Mouse (Mus musculus) embryonic facial prominence, embryonic 12.5 days (tissue): Measurements from ENCODE around the gene Dnaaf1. TPM values are rescaled to one million over a fixed set of nuclear protein-coding genes. Genes with fewer than 3 reads are reported as not detected.

Source experiments
- ATAC-seq: fragments of 200-750 bp; cut with Nextera tagmentation; 2 replicates; pipeline ENCODE4 v1.8.0; 2017; ENCODE audit not compliant: insufficient number of reproducible peaks, insufficient read depth, low FRiP score, low TSS enrichment
- H3K27ac ChIP-seq: fragments of 300-500 bp; sonication (generic); 2 replicates; pipeline ENCODE4 v1.5.1; 2016; ENCODE audit warnings: mild to moderate bottlenecking
- H3K27me3 ChIP-seq: fragments of 300-500 bp; sonication (generic); 2 replicates; pipeline ENCODE4 v1.6.1; 2016; ENCODE audit warnings: mild to moderate bottlenecking, moderate library complexity
- H3K36me3 ChIP-seq: fragments of 300-500 bp; sonication (generic); 2 replicates; pipeline ENCODE4 v1.6.1; 2016; ENCODE audit warnings: mild to moderate bottlenecking
- H3K4me1 ChIP-seq: fragments of 300-500 bp; sonication (generic); 2 replicates; pipeline ENCODE4 v1.6.1; 2016
- H3K4me2 ChIP-seq: fragments of 300-500 bp; sonication (generic); replicated peaks from 2 replicates; pipeline ENCODE4 v1.6.1; 2016; ENCODE audit warnings: mild to moderate bottlenecking, moderate library complexity
- H3K4me3 ChIP-seq: fragments of 300-500 bp; sonication (generic); 2 replicates; pipeline ENCODE4 v1.5.1; 2016; ENCODE audit warnings: mild to moderate bottlenecking
- H3K9ac ChIP-seq: fragments of 300-500 bp; sonication (generic); 2 replicates; pipeline ENCODE4 v1.6.1; 2016; ENCODE audit warnings: mild to moderate bottlenecking, moderate library complexity
- H3K9me3 ChIP-seq: fragments of 300-500 bp; sonication (generic); 2 replicates; pipeline ENCODE4 v1.6.1; 2016; ENCODE audit warnings: mild to moderate bottlenecking, moderate library complexity
- WGBS: fragments of 180-500 bp; shearing (Covaris S2); methylation state at CpG from one replicate; pipeline ENCODE4 v1.1.7; 2016; 5-methylcytosine and 5-hydroxymethylcytosine counted together
- polyA plus RNA-seq: library from polyadenylated mRNA; unstranded; fragments of >200 nt; fragmentation: Nextera tagmentation; extraction: Ambion mirVana; gene quantifications from 2 replicates; pipeline ENCODE4 v1.2.1, GENCODE M21; 2016

Gene Dnaaf1
- polyA plus RNA-seq, 1 experiment from 2014 or later, result 0.09 TPM

- 85% methylated on average over 2 of the region's 2 CpGs for WGBS
- no peak overlapping the region for H3K9ac ChIP-seq
- peaks cover 10% of the 10 kb centered on the region for H3K4me1 ChIP-seq
- H3K36me3 ChIP-seq, result peaks cover 14% of the 10 kb centered on the region
- H3K4me2 ChIP-seq, result no peak overlapping the region
- H3K27me3 ChIP-seq, result no peaks in the 10 kb centered on the region
- H3K27ac ChIP-seq, result no peak overlapping the region
- ATAC-seq, result no peak
- no peak overlapping the region for H3K4me3 ChIP-seq
- H3K9me3 ChIP-seq, result 0 out of 2 replicates have a peak, but pooled peaks cover 3% of the 10 kb centered on the region
Measured at GRCm38 (mm10) chr8:119606224-119606623, 31.2 kb downstream of the Dnaaf1 start.

- Histone ChIP-seq H3K9ac (no peak within 1 kb of the TSS), H3K36me3 (no peaks in the 10 kb centered on the region), H3K27me3 (0 out of 2 replicates have a peak, but pooled peaks cover 19% of the 10 kb centered on the region), H3K4me2 (no peak within 1 kb of the TSS), H3K4me3 (no peak within 1 kb of the TSS), H3K4me1 (no peaks in the 10 kb centered on the region), H3K27ac (no peak within 1 kb of the TSS), H3K9me3 (0 out of 2 replicates have a peak, but pooled peaks cover 3% of the 10 kb centered on the region)
- whole genome bisulfite sequencing, result 83% methylated on average over 26 of the region's 26 CpGs
- no peak for ATAC-seq
Measured at GRCm38 (mm10) chr8:119612471-119612870, 37.4 kb downstream of the Dnaaf1 start, which contains the start of gene Adad2. Gene Adad2 (plus strand): TSS chr8:119612747.

- H3K27ac ChIP-seq, result no peak overlapping the region
- 61% methylated on average over 14 of the region's 14 CpGs for WGBS
- no peaks in the 10 kb centered on the region for H3K36me3 ChIP-seq
- 0 out of 2 replicates have a peak, but pooled peaks have one; percentile 35 for ATAC-seq
- H3K27me3 ChIP-seq, result 0 out of 2 replicates have a peak, but pooled peaks cover 19% of the 10 kb centered on the region
- H3K4me3 ChIP-seq, result no peak overlapping the region
- H3K4me1 ChIP-seq, result no peaks in the 10 kb centered on the region
- H3K4me2 ChIP-seq, result no peak overlapping the region
- no peaks in the 10 kb centered on the region for H3K9me3 ChIP-seq
- H3K9ac ChIP-seq, result no peak overlapping the region
Measured at GRCm38 (mm10) chr8:119615096-119615495, 40.1 kb downstream of the Dnaaf1 start.

GRCm38 (mm10) chr8:119616358-119616757, 41.3 kb downstream of the Dnaaf1 start:
- WGBS, result 75% methylated on average over 7 of the region's 7 CpGs
- Histone ChIP-seq H3K4me1 (no peaks in the 10 kb centered on the region), H3K27ac (no peak overlapping the region), H3K4me2 (no peak overlapping the region), H3K9ac (no peak overlapping the region), H3K4me3 (no peak overlapping the region), H3K27me3 (0 out of 2 replicates have a peak, but pooled peaks cover 19% of the 10 kb centered on the region), H3K9me3 (no peaks in the 10 kb centered on the region), H3K36me3 (no peaks in the 10 kb centered on the region)
- ATAC-seq, result no peak

GRCm38 (mm10) chr8:119616811-119617210, 41.8 kb downstream of the Dnaaf1 start:
- WGBS, result 90% methylated on average over 4 of the region's 4 CpGs
- no peaks in the 10 kb centered on the region for H3K9me3 ChIP-seq
- ATAC-seq, result no peak

GRCm38 (mm10) chr8:119617586-119617985, 42.6 kb downstream of the Dnaaf1 start:
- whole genome bisulfite sequencing, result 94% methylated on average over 5 of the region's 5 CpGs
- ATAC-seq, result no peak
- H3K36me3 ChIP-seq, result no peaks in the 10 kb centered on the region

More at GRCm38 (mm10) chr8:119616811-119617210, 41.8 kb downstream of the Dnaaf1 start:
- no peak overlapping the region for H3K9ac ChIP-seq
- H3K4me3 ChIP-seq, result no peak overlapping the region
- H3K27ac ChIP-seq, result no peak overlapping the region
- no peaks in the 10 kb centered on the region for H3K4me1 ChIP-seq
- 0 out of 2 replicates have a peak, but pooled peaks cover 19% of the 10 kb centered on the region for H3K27me3 ChIP-seq
- H3K4me2 ChIP-seq, result no peak overlapping the region
- no peaks in the 10 kb centered on the region for H3K36me3 ChIP-seq

GRCm38 (mm10) chr8:119618887-119619286, 43.9 kb downstream of the Dnaaf1 start:
- Histone ChIP-seq H3K9me3 (no peaks in the 10 kb centered on the region), H3K4me3 (no peak overlapping the region), H3K9ac (no peak overlapping the region), H3K27me3 (0 out of 2 replicates have a peak, but pooled peaks cover 17% of the 10 kb centered on the region), H3K27ac (no peak overlapping the region), H3K4me2 (no peak overlapping the region), H3K36me3 (no peaks in the 10 kb centered on the region), H3K4me1 (no peaks in the 10 kb centered on the region)
- WGBS, result 67% methylated on average over 5 of the region's 5 CpGs
- no peak for ATAC-seq

More at GRCm38 (mm10) chr8:119617586-119617985, 42.6 kb downstream of the Dnaaf1 start:
- no peaks in the 10 kb centered on the region for H3K4me1 ChIP-seq
- H3K4me3 ChIP-seq, result no peak overlapping the region
- H3K9me3 ChIP-seq, result no peaks in the 10 kb centered on the region
- no peak overlapping the region for H3K27ac ChIP-seq
- no peak overlapping the region for H3K4me2 ChIP-seq
- no peak overlapping the region for H3K9ac ChIP-seq
- H3K27me3 ChIP-seq, result 0 out of 2 replicates have a peak, but pooled peaks cover 19% of the 10 kb centered on the region

GRCm38 (mm10) chr8:119620116-119620840, 45.2 kb downstream of the Dnaaf1 start:
- WGBS, result 63% methylated on average over 6 of the region's 6 CpGs
- Histone ChIP-seq H3K4me1 (no peaks in the 10 kb centered on the region), H3K9me3 (no peaks in the 10 kb centered on the region), H3K4me2 (no peak overlapping the region), H3K36me3 (no peaks in the 10 kb centered on the region), H3K27ac (no peak overlapping the region), H3K4me3 (no peak overlapping the region), H3K27me3 (0 out of 2 replicates have a peak, but pooled peaks cover 6% of the 10 kb centered on the region), H3K9ac (no peak overlapping the region)
- no peak for ATAC-seq

GRCm38 (mm10) chr8:119620848-119621465, 45.9 kb downstream of the Dnaaf1 start:
- Histone ChIP-seq H3K9ac (no peak overlapping the region), H3K9me3 (no peaks in the 10 kb centered on the region), H3K36me3 (no peaks in the 10 kb centered on the region), H3K4me2 (no peak overlapping the region), H3K27ac (no peak overlapping the region), H3K4me1 (no peaks in the 10 kb centered on the region), H3K4me3 (no peak overlapping the region), H3K27me3 (0 out of 2 replicates have a peak, but pooled peaks cover under 1% of the 10 kb centered on the region)
- ATAC-seq, result no peak
- WGBS, result 84% methylated on average over 14 of the region's 14 CpGs

GRCm38 (mm10) chr8:119622555-119622954, 47.5 kb downstream of the Dnaaf1 start:
- 42% methylated on average over 4 of the region's 4 CpGs for WGBS
- Histone ChIP-seq H3K27ac (no peak overlapping the region), H3K4me1 (peaks cover 1% of the 10 kb centered on the region; the same call in 1 of the 2 replicates), H3K9ac (no peak overlapping the region), H3K27me3 (no peaks in the 10 kb centered on the region), H3K4me2 (no peak overlapping the region), H3K9me3 (no peaks in the 10 kb centered on the region), H3K36me3 (no peaks in the 10 kb centered on the region), H3K4me3 (no peak overlapping the region)
- no peak for ATAC-seq

- H3K9me3 ChIP-seq, result no peaks in the 10 kb centered on the region
- peaks cover 6% of the 10 kb centered on the region for H3K4me1 ChIP-seq
- 78% methylated on average over 8 of the region's 8 CpGs for WGBS
- ATAC-seq, result no peak
- no peaks in the 10 kb centered on the region for H3K27me3 ChIP-seq
- no peaks in the 10 kb centered on the region for H3K36me3 ChIP-seq
- H3K4me2 ChIP-seq, result no peak overlapping the region
- H3K9ac ChIP-seq, result no peak overlapping the region
- no peak overlapping the region for H3K4me3 ChIP-seq
- no peak overlapping the region for H3K27ac ChIP-seq
Measured at GRCm38 (mm10) chr8:119623061-119623460, 48.0 kb downstream of the Dnaaf1 start.

GRCm38 (mm10) chr8:119623744-119624143, 48.7 kb downstream of the Dnaaf1 start:
- Histone ChIP-seq H3K36me3 (no peaks in the 10 kb centered on the region), H3K4me1 (peaks cover 11% of the 10 kb centered on the region), H3K27ac (no peak overlapping the region), H3K27me3 (no peaks in the 10 kb centered on the region), H3K4me3 (no peak overlapping the region), H3K4me2 (no peak overlapping the region), H3K9ac (no peak overlapping the region), H3K9me3 (no peaks in the 10 kb centered on the region)
- WGBS, result 95% methylated on average over 1 of the region's 1 CpGs
- no peak for ATAC-seq
